In the genomic region with DNA sequence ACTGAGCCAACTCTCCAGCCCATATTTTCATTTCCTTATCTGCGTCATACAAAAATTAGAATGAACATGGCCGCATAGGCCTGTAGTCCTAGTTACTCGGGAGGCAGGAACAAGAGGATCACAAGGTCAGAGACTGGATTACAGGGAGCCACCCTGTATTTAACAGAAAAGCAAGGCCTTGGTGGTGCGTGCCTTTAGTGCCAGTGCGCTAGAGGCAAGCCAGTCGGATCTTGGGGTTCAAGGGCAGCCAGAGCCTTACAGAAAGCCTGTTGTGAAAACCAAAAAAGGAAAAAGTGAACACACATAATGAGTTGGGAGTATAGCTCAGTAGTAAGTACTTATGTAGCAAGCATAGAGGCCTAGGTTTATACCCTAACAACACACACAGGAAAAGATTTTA, we compare ENCODE assay signal across 23 mouse cellular contexts. TPM values are rescaled to one million over a fixed set of nuclear protein-coding genes. Genes with fewer than 3 reads are reported as not detected.
DNase-seq lines count a peak whose midpoint lies in the region; ATAC-seq and TF ChIP-seq lines count a peak whose summit lies in the region.
"Had no signal": no experiment of that assay in that cellular context is flagged by ENCODE, and none has a peak within 500 bp of the region (broad histone marks: within the 10 kb centered on the region; RNA-seq: fewer than 3 reads in every experiment).

No protein-coding gene starts in this region.

- H3K4me3 ChIP-seq in gastrocnemius, adult 2 months, result no peak overlapping the region
- no peak overlapping the region for H3K4me3 ChIP-seq in liver, embryonic 15.5 days (replicated peaks)
- H3K4me3 ChIP-seq in liver, embryonic 11.5 days (ENCODE audit: low read depth, low read length), result no peak overlapping the region
- no peak overlapping the region for H3K4me3 ChIP-seq in liver, embryonic 16.5 days (ENCODE audit: low read depth, low read length)
- H3K4me3 ChIP-seq: embryonic facial prominence, embryonic 15.5 days; erythroblast, embryonic 14.5 days; forebrain, embryonic 10.5 days; heart, embryonic 13.5 days; hindbrain, embryonic 12.5 days had no signal

- DNase-seq in gastrocnemius, adult 2 months, result no peak
- no peak for DNase-seq in gastrocnemius, postnatal 36 days
- no peak for DNase-seq in liver, embryonic 11.5 days (ENCODE audit: low spot score)
- no peak for DNase-seq in right cerebral cortex, postnatal 14 days
- DNase-seq: adrenal gland, postnatal 36 days; cerebellum, adult 11 months; cerebellum, adult 8-10 months; cerebellum, postnatal 14 days; embryo, embryonic 11 days; gastrocnemius, postnatal 10 days; heart, postnatal 4 days; kidney, adult 11 months had no signal

- no peak for ATAC-seq in liver, embryonic 15.5 days (ENCODE audit: insufficient read depth)
- no peak for ATAC-seq in liver, embryonic 11.5 days (replicated peaks; ENCODE audit: low FRiP score)
- ATAC-seq in liver, embryonic 16.5 days (ENCODE audit: low read depth), result no peak
- no peak for ATAC-seq in granulocyte monocyte progenitor cell, adult 5-6 weeks (replicated peaks; ENCODE audit: poor library complexity, severe bottlenecking)
- ATAC-seq: forebrain, embryonic 14.5 days; hindbrain, postnatal 0 days had no signal

- no peak overlapping the region for H3K4me2 ChIP-seq in liver, embryonic 15.5 days
- H3K4me2 ChIP-seq in liver, embryonic 11.5 days, result no peak overlapping the region
- H3K4me2 ChIP-seq in liver, embryonic 16.5 days (ENCODE audit: low read depth, low read length), result no peak overlapping the region
- H3K4me2 ChIP-seq: embryonic facial prominence, embryonic 15.5 days; heart, embryonic 13.5 days; hindbrain, embryonic 12.5 days had no signal

- no peaks in the 10 kb centered on the region for H3K36me3 ChIP-seq in liver, embryonic 15.5 days (replicated peaks)
- 0 out of 2 replicates have a peak, but pooled peaks cover 2% of the 10 kb centered on the region for H3K36me3 ChIP-seq in liver, embryonic 11.5 days (ENCODE audit: control insufficient read depth, insufficient read depth, low read length)
- no peaks in the 10 kb centered on the region for H3K36me3 ChIP-seq in liver, embryonic 16.5 days (ENCODE audit: control insufficient read depth, insufficient read depth)
- H3K36me3 ChIP-seq: embryonic facial prominence, embryonic 15.5 days; forebrain, embryonic 10.5 days; hindbrain, embryonic 12.5 days had no signal

- peak overlapping the region; percentile 63; the same call in 1 of the 2 replicates for H3K27ac ChIP-seq in gastrocnemius, adult 2 months
- H3K27ac ChIP-seq in liver, embryonic 15.5 days (replicated peaks), result peak overlapping the region; percentile 4
- no peak overlapping the region for H3K27ac ChIP-seq in liver, embryonic 11.5 days (ENCODE audit: low read depth, low read length)
- H3K27ac ChIP-seq in liver, embryonic 16.5 days (ENCODE audit: low read length), result 0 out of 2 replicates have a peak overlapping the region, but pooled peaks have one; percentile 24
- H3K27ac ChIP-seq: embryonic facial prominence, embryonic 15.5 days; forebrain, embryonic 10.5 days; heart, embryonic 13.5 days; hindbrain, embryonic 12.5 days; hindbrain, postnatal 0 days had no signal

- no peak for TF ChIP-seq CTCF in gastrocnemius, adult 2 months (IDR thresholded peaks at IDR 0.05)

- H3K9ac ChIP-seq in liver, embryonic 15.5 days, result no peak overlapping the region
- H3K9ac ChIP-seq in liver, embryonic 11.5 days (ENCODE audit: low read depth, low read length), result no peak overlapping the region
- no peak overlapping the region for H3K9ac ChIP-seq in liver, embryonic 16.5 days (ENCODE audit: low read depth, low read length)
- H3K9ac ChIP-seq: embryonic facial prominence, embryonic 15.5 days; heart, embryonic 13.5 days; hindbrain, embryonic 12.5 days had no signal

- peaks cover 65% of the 10 kb centered on the region for H3K4me1 ChIP-seq in liver, embryonic 15.5 days (replicated peaks)
- H3K4me1 ChIP-seq in liver, embryonic 11.5 days (replicated peaks; ENCODE audit: control insufficient read depth, insufficient read depth, low read length), result peaks cover 27% of the 10 kb centered on the region
- peaks cover 29% of the 10 kb centered on the region for H3K4me1 ChIP-seq in liver, embryonic 16.5 days (ENCODE audit: control insufficient read depth, low read depth, low read length)

- H3K27me3 ChIP-seq in liver, embryonic 15.5 days, result no peaks in the 10 kb centered on the region
- H3K27me3 ChIP-seq in liver, embryonic 11.5 days (replicated peaks; ENCODE audit: control insufficient read depth, insufficient read depth, low read length), result no peaks in the 10 kb centered on the region
- H3K27me3 ChIP-seq in liver, embryonic 16.5 days (ENCODE audit: control insufficient read depth, insufficient read depth, low read depth, low read length), result no peaks in the 10 kb centered on the region
- H3K27me3 ChIP-seq: embryonic facial prominence, embryonic 15.5 days; heart, embryonic 13.5 days; hindbrain, embryonic 12.5 days had no signal

- H3K9me3 ChIP-seq in liver, embryonic 15.5 days (replicated peaks), result no peaks in the 10 kb centered on the region
- no peaks in the 10 kb centered on the region for H3K9me3 ChIP-seq in liver, embryonic 11.5 days (ENCODE audit: control insufficient read depth, low read length)
- no peaks in the 10 kb centered on the region for H3K9me3 ChIP-seq in liver, embryonic 16.5 days (replicated peaks; ENCODE audit: control insufficient read depth, low read length)
- H3K9me3 ChIP-seq: embryonic facial prominence, embryonic 15.5 days; forebrain, embryonic 10.5 days; G1E; heart, embryonic 13.5 days; hindbrain, embryonic 12.5 days had no signal

- intact Hi-C loops in gastrocnemius, adult 2 months (cut with DNase I), result loop anchor here (5.0 kb wide), 1 partner anchor 198 kb away; no protein-coding TSS in a partner anchor
- intact Hi-C loops in gastrocnemius, postnatal 36 days (cut with DNase I), result loop anchor here (2.0 kb wide), 1 partner anchor 89 kb away; no protein-coding TSS in a partner anchor

- WGBS in liver, embryonic 15.5 days (ENCODE audit: insufficient replicate concordance), result 69% methylated on average over 6 of the region's 6 CpGs
- 88% methylated on average over 6 of the region's 6 CpGs for WGBS in liver, embryonic 11.5 days
- WGBS in liver, embryonic 16.5 days (ENCODE audit: insufficient replicate concordance), result 75% methylated on average over 6 of the region's 6 CpGs

RNA-seq across cellular contexts. Expression of a gene that starts 7.6 kb away (rescaled TPM):
- total RNA-seq in gastrocnemius, adult 2 months (2021), result 10 to 100 TPM; 16.4 to 21.5 TPM
- total RNA-seq in gastrocnemius, postnatal 36 days (2021), result 10 to 100 TPM; 16.6 to 16.9 TPM
- polyA plus RNA-seq in liver, embryonic 15.5 days (2015; fragmentation: Nextera tagmentation; extraction: Ambion mirVana), result 46.9 and 51.4 TPM in 2 replicates
- 117 and 128 TPM in 2 replicates for polyA plus RNA-seq in liver, embryonic 11.5 days (2014; fragmentation: Nextera tagmentation; extraction: Ambion mirVana)
- 42.9 and 45.3 TPM in 2 replicates for polyA plus RNA-seq in liver, embryonic 16.5 days (2015; fragmentation: Nextera tagmentation; extraction: Ambion mirVana)
- total RNA-seq in granulocyte monocyte progenitor cell, adult 5-6 weeks (2014; fragmentation: Nextera tagmentation), result 70.8 and 90.6 TPM in 2 replicates
- total RNA-seq in granulocyte monocyte progenitor cell, adult 5-6 weeks (2017), result 74.1 and 76.1 TPM in 2 replicates

RNA-seq across cellular contexts. Expression of a gene that starts 31.4 kb away (rescaled TPM):
- 1 to 10 TPM; 3.3 to 5.7 TPM for total RNA-seq in gastrocnemius, adult 2 months (2021)
- 1 to 10 TPM; 2.9 to 3.8 TPM for total RNA-seq in gastrocnemius, postnatal 36 days (2021)
- polyA plus RNA-seq in liver, embryonic 15.5 days (2015; fragmentation: Nextera tagmentation; extraction: Ambion mirVana), result 5.4 and 5.9 TPM in 2 replicates
- 13.4 and 14.5 TPM in 2 replicates for polyA plus RNA-seq in liver, embryonic 11.5 days (2014; fragmentation: Nextera tagmentation; extraction: Ambion mirVana)
- 5.6 and 6.4 TPM in 2 replicates for polyA plus RNA-seq in liver, embryonic 16.5 days (2015; fragmentation: Nextera tagmentation; extraction: Ambion mirVana)
- total RNA-seq in granulocyte monocyte progenitor cell, adult 5-6 weeks (2014; fragmentation: Nextera tagmentation), result 10.4 and 16.8 TPM in 2 replicates
- total RNA-seq in granulocyte monocyte progenitor cell, adult 5-6 weeks (2017), result 6.9 and 10.3 TPM in 2 replicates

RNA-seq across cellular contexts. Expression of a gene that starts 54.8 kb away (rescaled TPM):
- 10 to 100 TPM; 28.4 to 32.0 TPM for total RNA-seq in gastrocnemius, adult 2 months (2021)
- 10 to 100 TPM; 20.6 to 28.1 TPM for total RNA-seq in gastrocnemius, postnatal 36 days (2021)
- polyA plus RNA-seq in liver, embryonic 15.5 days (2015; fragmentation: Nextera tagmentation; extraction: Ambion mirVana), result 18.6 and 19.9 TPM in 2 replicates
- 57.9 and 64.9 TPM in 2 replicates for polyA plus RNA-seq in liver, embryonic 11.5 days (2014; fragmentation: Nextera tagmentation; extraction: Ambion mirVana)
- polyA plus RNA-seq in liver, embryonic 16.5 days (2015; fragmentation: Nextera tagmentation; extraction: Ambion mirVana), result 19.4 and 20.3 TPM in 2 replicates
- 53.9 and 57.8 TPM in 2 replicates for total RNA-seq in granulocyte monocyte progenitor cell, adult 5-6 weeks (2014; fragmentation: Nextera tagmentation)
- 42.1 and 44.8 TPM in 2 replicates for total RNA-seq in granulocyte monocyte progenitor cell, adult 5-6 weeks (2017)
